Mouse (Mus musculus) testis, adult 2 months (tissue): ENCODE data around the gene Cga.

Source experiments
- CTCF ChIP-seq: fragments of 200-500 bp; IDR thresholded peaks from 2 replicates; pipeline ENCODE4 v1.5.1; 2012; ENCODE audit warnings: low read depth, mild to moderate bottlenecking, inconsistent platforms, low read length, moderate library complexity; ENCODE audit not compliant: control insufficient read depth, insufficient read depth, insufficient replicate concordance
- POLR2A ChIP-seq: fragments of 200-500 bp; IDR thresholded peaks from 2 replicates; pipeline ENCODE4 v1.6.1; 2012; ENCODE audit warnings: low read depth, mild to moderate bottlenecking, inconsistent platforms, low read length, moderate library complexity; ENCODE audit not compliant: control insufficient read depth

DNA sequence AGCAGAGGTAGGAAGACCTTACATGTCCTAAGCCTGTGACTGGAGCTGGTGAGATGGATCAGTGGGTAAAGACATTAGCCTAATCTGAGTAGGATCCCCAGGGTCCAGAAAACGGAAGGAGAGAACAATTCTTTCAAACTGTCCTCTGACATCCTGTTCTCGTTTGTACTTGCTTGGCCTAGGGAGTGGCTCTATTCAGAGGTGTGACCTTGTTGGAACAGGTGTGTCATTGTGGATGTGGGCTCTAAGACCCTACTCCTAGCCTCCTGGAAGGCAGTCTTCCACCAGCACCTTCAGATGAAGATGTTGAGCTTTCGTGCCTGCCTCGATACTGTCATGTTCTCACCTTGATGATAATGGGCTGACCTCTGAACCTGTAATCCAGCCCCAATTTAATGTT, 12.6 kb downstream of the Cga start:
- TF ChIP-seq POLR2A (no peak), CTCF (no peak)
